Mouse (Mus musculus): ENCODE results near the gene Ccdc7a.

Ccdc7a gene

GRCm38 (mm10) chr8:128686429-128686990, 378.8 kb downstream of the Ccdc7a start:
- in situ Hi-C loops (cut with MseI, MboI) = no loop called here

- in situ Hi-C loops (cut with MseI, MboI) = no loop called here
These were observed 379.5 kb downstream of the Ccdc7a start, which contains the start of gene Itgb1 for GRCm38 (mm10) chr8:128685507-128686428. TSS of gene Itgb1 (plus strand) at chr8:128685654.

- in situ Hi-C loops (cut with MseI, MboI) = no loop called here
These were observed 380.5 kb downstream of the Ccdc7a start for GRCm38 (mm10) chr8:128684609-128685506.
